Mouse (Mus musculus) intestine, embryonic 15.5 days (tissue): Measurements from ENCODE around the gene Itsn1. TPM values are rescaled to one million over a fixed set of nuclear protein-coding genes. Genes with fewer than 3 reads are reported as not detected.
A peak's percentile ranks its signal among the peaks of the same experiment; 100 is the strongest.

Source experiments
- ATAC-seq: fragments of 200-750 bp; cut with Nextera tagmentation; 2 replicates; pipeline ENCODE4 v1.8.0; 2017; ENCODE audit warnings: moderate TSS enrichment, moderate library complexity
- H3K27ac ChIP-seq: fragments of 300-500 bp; sonication (generic); 2 replicates; pipeline ENCODE4 v1.5.1; 2015; ENCODE audit warnings: mild to moderate bottlenecking, inconsistent platforms
- H3K27me3 ChIP-seq: fragments of 300-500 bp; sonication (generic); replicated peaks from 2 replicates; pipeline ENCODE4 v1.6.1; 2015; ENCODE audit warnings: inconsistent platforms
- H3K36me3 ChIP-seq: fragments of 300-500 bp; sonication (generic); 2 replicates; pipeline ENCODE4 v1.6.1; 2015; ENCODE audit warnings: inconsistent platforms
- H3K4me1 ChIP-seq: fragments of 300-500 bp; sonication (generic); replicated peaks from 2 replicates; pipeline ENCODE4 v1.6.1; 2015; ENCODE audit warnings: inconsistent platforms
- H3K4me2 ChIP-seq: fragments of 300-500 bp; sonication (generic); replicated peaks from 2 replicates; pipeline ENCODE4 v1.6.1; 2015; ENCODE audit warnings: mild to moderate bottlenecking, inconsistent platforms
- H3K4me3 ChIP-seq: fragments of 300-500 bp; sonication (generic); replicated peaks from 2 replicates; pipeline ENCODE4 v1.5.1; 2015; ENCODE audit warnings: inconsistent platforms
- H3K9ac ChIP-seq: fragments of 300-500 bp; sonication (generic); 2 replicates; pipeline ENCODE4 v1.6.1; 2015; ENCODE audit warnings: inconsistent platforms
- H3K9me3 ChIP-seq: fragments of 300-500 bp; sonication (generic); 2 replicates; pipeline ENCODE4 v1.6.1; 2016; ENCODE audit warnings: inconsistent platforms
- WGBS: fragments of 180-500 bp; shearing (Covaris S2); methylation state at CpG from one replicate; pipeline ENCODE4 v1.1.7; 2015; 5-methylcytosine and 5-hydroxymethylcytosine counted together
- polyA plus RNA-seq: library from polyadenylated mRNA; unstranded; fragments of >200 nt; fragmentation: Nextera tagmentation; extraction: Ambion mirVana; gene quantifications from 2 replicates; pipeline ENCODE4 v1.2.1, GENCODE M21; 2015

Gene Itsn1
- polyA plus RNA-seq, 1 experiment from 2014 or later: 16.4 TPM

GRCm38 (mm10) chr16:91827456-91827855 lies 98.4 kb downstream of the Itsn1 start:
- H3K4me3 ChIP-seq: no peak overlapping the region
- WGBS: 41% methylated on average over 5 of the region's 5 CpGs
- ATAC-seq: peak; percentile 71

GRCm38 (mm10) chr16:91828160-91828559 lies 99.1 kb downstream of the Itsn1 start:
- no peaks in the 10 kb centered on the region for H3K27me3 ChIP-seq

More at GRCm38 (mm10) chr16:91827456-91827855, 98.4 kb downstream of the Itsn1 start:
- Histone ChIP-seq H3K9me3 (no peaks in the 10 kb centered on the region), H3K36me3 (no peaks in the 10 kb centered on the region), H3K9ac (no peak overlapping the region), H3K4me1 (0 out of 2 replicates have a peak, but pooled peaks cover 14% of the 10 kb centered on the region), H3K27ac (no peak overlapping the region), H3K4me2 (no peak overlapping the region), H3K27me3 (no peaks in the 10 kb centered on the region)

GRCm38 (mm10) chr16:91828603-91829002 lies 99.5 kb downstream of the Itsn1 start:
- Histone ChIP-seq H3K4me3 (no peak overlapping the region), H3K27me3 (no peaks in the 10 kb centered on the region)
- no peak for ATAC-seq

More at GRCm38 (mm10) chr16:91828160-91828559, 99.1 kb downstream of the Itsn1 start:
- no peak overlapping the region for H3K27ac ChIP-seq
- no peak overlapping the region for H3K4me2 ChIP-seq
- H3K36me3 ChIP-seq: no peaks in the 10 kb centered on the region
- H3K4me3 ChIP-seq: no peak overlapping the region
- 66% methylated on average over 7 of the region's 7 CpGs for WGBS
- no peaks in the 10 kb centered on the region for H3K9me3 ChIP-seq
- no peak; the same call in 1 of the 2 replicates for ATAC-seq
- 0 out of 2 replicates have a peak, but pooled peaks cover 14% of the 10 kb centered on the region for H3K4me1 ChIP-seq
- no peak overlapping the region for H3K9ac ChIP-seq

DNA sequence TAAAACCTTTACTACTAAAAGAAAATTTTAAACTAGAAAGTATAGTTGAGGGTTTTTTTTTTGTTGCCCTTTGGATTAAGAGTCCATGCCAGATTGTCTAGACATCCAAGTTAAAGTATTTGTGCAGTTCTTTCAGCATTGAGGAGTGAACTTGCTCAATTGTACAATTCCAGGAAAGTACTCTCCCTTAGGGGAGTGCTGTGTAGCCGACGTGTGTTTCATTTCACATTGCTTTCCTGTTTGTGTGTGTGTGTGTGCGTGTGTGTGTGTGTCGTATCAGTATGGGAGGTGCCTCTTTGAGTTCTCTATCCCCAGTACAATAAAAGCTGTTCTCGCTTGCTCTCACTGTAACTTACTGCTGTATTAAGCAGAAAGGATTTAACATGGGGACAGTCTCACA lies 100.0 kb downstream of the Itsn1 start:
- Histone ChIP-seq H3K9ac (no peak overlapping the region), H3K4me2 (no peak overlapping the region), H3K27me3 (no peaks in the 10 kb centered on the region), H3K4me1 (0 out of 2 replicates have a peak, but pooled peaks cover 16% of the 10 kb centered on the region), H3K4me3 (no peak overlapping the region), H3K36me3 (no peaks in the 10 kb centered on the region), H3K9me3 (no peaks in the 10 kb centered on the region), H3K27ac (no peak overlapping the region)
- 89% methylated on average over 5 of the region's 5 CpGs for WGBS
- no peak for ATAC-seq

More at GRCm38 (mm10) chr16:91828603-91829002, 99.5 kb downstream of the Itsn1 start:
- no peak overlapping the region for H3K9ac ChIP-seq
- H3K4me1 ChIP-seq: 0 out of 2 replicates have a peak, but pooled peaks cover 14% of the 10 kb centered on the region
- WGBS: 69% methylated on average over 5 of the region's 5 CpGs
- H3K4me2 ChIP-seq: no peak overlapping the region
- no peaks in the 10 kb centered on the region for H3K36me3 ChIP-seq
- no peaks in the 10 kb centered on the region for H3K9me3 ChIP-seq
- H3K27ac ChIP-seq: no peak overlapping the region

DNA sequence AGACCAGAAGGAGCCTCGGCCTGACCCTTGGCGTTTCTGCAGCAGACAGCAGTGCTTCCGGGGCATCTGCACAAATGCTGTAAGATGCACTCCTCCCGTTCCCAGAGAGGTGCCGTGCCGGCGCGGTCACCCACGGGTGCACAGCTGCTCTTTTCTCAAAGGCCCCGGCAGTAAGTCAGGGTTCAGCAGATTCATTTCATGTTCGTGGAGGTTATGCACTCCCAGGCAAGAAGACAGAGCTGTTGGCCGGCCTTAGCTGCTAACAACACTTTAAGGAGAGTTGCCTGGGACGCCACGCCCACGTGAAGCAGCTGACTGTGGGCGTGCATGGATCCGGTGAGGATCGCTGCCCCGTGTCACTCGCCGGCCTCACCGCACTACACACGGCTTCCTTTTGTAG lies 101.2 kb downstream of the Itsn1 start:
- no peaks in the 10 kb centered on the region for H3K27me3 ChIP-seq
- H3K4me1 ChIP-seq: 0 out of 2 replicates have a peak, but pooled peaks cover 16% of the 10 kb centered on the region
- H3K4me2 ChIP-seq: no peak overlapping the region
- 85% methylated on average over 23 of the region's 23 CpGs for WGBS
- H3K9me3 ChIP-seq: no peaks in the 10 kb centered on the region
- H3K27ac ChIP-seq: no peak overlapping the region
- no peak overlapping the region for H3K4me3 ChIP-seq
- no peaks in the 10 kb centered on the region for H3K36me3 ChIP-seq
- H3K9ac ChIP-seq: no peak overlapping the region
- ATAC-seq: no peak

GRCm38 (mm10) chr16:91833121-91833520 lies 104.0 kb downstream of the Itsn1 start:
- H3K9ac ChIP-seq: no peak overlapping the region
- no peak overlapping the region for H3K27ac ChIP-seq
- WGBS: 88% methylated on average over 5 of the region's 5 CpGs
- ATAC-seq: no peak
- H3K4me2 ChIP-seq: no peak overlapping the region
- H3K9me3 ChIP-seq: no peaks in the 10 kb centered on the region
- H3K36me3 ChIP-seq: no peaks in the 10 kb centered on the region
- peaks cover 15% of the 10 kb centered on the region; the same call in 1 of the 2 replicates for H3K4me1 ChIP-seq
- H3K4me3 ChIP-seq: no peak overlapping the region
- no peaks in the 10 kb centered on the region for H3K27me3 ChIP-seq

DNA sequence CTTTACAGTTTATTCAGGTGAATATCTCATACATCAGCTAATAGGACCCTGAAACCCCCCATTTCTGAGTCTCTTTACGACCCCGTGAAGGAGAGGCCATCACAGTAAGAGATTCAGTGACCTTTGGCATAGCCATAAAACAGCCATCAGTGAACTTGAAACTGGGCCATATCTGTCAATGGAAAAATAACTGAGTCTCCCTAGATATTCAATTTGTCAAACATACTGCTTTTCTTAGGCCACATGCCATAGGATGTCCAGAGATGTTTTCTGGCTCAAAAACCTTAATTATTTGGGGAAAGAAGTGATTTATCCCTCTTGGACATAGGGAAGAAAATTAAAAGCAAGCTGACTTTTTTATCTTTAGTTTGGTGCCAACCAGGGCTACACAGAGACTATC lies 104.5 kb downstream of the Itsn1 start:
- H3K27ac ChIP-seq: no peak overlapping the region
- H3K36me3 ChIP-seq: no peaks in the 10 kb centered on the region
- no peak overlapping the region for H3K4me2 ChIP-seq
- no peak for ATAC-seq
- 53% methylated on average over 2 of the region's 2 CpGs for WGBS
- H3K4me1 ChIP-seq: peaks cover 10% of the 10 kb centered on the region; the same call in 1 of the 2 replicates
- H3K27me3 ChIP-seq: no peaks in the 10 kb centered on the region
- H3K9me3 ChIP-seq: no peaks in the 10 kb centered on the region
- H3K9ac ChIP-seq: no peak overlapping the region
- H3K4me3 ChIP-seq: no peak overlapping the region

DNA sequence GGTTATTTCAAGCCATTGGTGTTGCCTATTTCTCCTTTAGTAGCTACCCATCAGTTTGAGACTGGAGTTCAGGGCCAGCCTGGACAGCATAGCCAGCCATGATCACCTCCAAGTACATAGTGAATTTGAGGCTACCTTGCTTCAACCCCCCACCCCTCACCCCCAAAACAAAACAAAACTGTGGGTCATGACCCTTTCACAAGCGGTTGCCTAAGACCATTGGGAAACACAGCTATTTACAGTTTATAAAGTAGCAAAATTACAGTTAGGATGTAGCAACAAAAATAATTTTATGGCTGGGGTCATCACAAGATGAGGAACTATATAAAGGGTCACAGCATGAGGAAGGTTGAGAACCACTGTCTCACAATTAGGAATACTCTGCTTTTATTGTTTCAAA lies 104.9 kb downstream of the Itsn1 start:
- Histone ChIP-seq H3K36me3 (no peaks in the 10 kb centered on the region), H3K9me3 (no peaks in the 10 kb centered on the region), H3K27me3 (no peaks in the 10 kb centered on the region), H3K4me1 (peaks cover 9% of the 10 kb centered on the region; the same call in 1 of the 2 replicates), H3K4me2 (no peak overlapping the region), H3K27ac (no peak overlapping the region), H3K9ac (no peak overlapping the region), H3K4me3 (no peak overlapping the region)
- ATAC-seq: no peak
- 76% methylated on average over 1 of the region's 1 CpGs for WGBS

GRCm38 (mm10) chr16:91835790-91836189 lies 106.7 kb downstream of the Itsn1 start:
- Histone ChIP-seq H3K4me1 (peaks cover 9% of the 10 kb centered on the region; the same call in 1 of the 2 replicates), H3K27me3 (no peaks in the 10 kb centered on the region), H3K9ac (no peak overlapping the region), H3K4me3 (no peak overlapping the region), H3K4me2 (no peak overlapping the region), H3K27ac (no peak overlapping the region), H3K9me3 (no peaks in the 10 kb centered on the region), H3K36me3 (no peaks in the 10 kb centered on the region)
- peak; percentile 71 for ATAC-seq
- 92% methylated on average over 6 of the region's 6 CpGs for WGBS

DNA sequence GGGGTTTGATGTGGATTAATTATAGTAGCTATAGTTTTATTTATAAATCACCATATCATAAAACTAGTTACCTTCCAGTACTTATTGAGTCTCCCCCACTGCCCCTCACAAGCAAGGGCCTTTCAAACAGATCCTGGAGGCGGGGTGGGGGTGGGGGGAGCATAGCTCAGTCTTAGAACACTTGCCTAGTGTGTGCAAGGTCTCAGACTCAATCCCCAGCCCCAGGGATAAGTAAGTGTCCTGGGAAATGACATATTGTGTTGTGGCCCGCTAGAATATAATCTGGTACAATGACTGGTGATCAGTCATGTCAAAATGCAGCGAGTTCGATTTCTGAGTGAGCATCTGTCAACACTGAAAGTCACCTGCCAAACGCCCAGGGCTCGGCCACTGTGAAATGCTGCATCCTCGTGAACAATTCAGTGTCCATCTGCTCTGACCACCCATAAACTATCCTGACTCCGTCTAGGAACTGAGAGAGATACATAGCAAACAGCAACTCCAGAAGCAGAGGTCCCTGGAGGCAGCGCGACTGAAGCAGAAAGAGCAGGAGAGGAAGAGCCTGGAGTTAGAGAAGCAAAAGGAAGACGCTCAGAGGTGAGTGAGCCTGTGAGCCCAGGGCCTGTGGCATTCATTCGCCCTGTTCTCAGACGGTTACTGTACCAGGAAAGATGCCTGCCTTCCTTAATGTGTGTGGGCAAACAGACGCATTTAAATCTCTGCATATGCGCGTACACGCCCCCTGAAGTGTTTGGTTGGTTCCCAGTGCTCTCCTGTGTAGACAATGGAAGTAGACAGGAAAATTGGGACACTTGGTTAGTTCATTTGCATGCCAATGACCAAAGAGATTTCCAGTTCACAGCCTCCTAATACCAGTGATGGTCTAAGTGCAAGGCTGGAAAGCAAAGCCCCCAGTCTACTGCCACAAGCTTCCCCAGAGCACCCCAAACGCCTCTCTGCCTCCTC lies 107.8 kb downstream of the Itsn1 start:
- no peaks in the 10 kb centered on the region for H3K27me3 ChIP-seq
- no peak overlapping the region for H3K4me3 ChIP-seq
- 84% methylated on average over 18 of the region's 18 CpGs for WGBS
- no peak for ATAC-seq
- no peaks in the 10 kb centered on the region for H3K9me3 ChIP-seq
- H3K36me3 ChIP-seq: no peaks in the 10 kb centered on the region
- H3K4me1 ChIP-seq: peaks cover 9% of the 10 kb centered on the region; the same call in 1 of the 2 replicates
- H3K4me2 ChIP-seq: no peak overlapping the region
- H3K27ac ChIP-seq: no peak overlapping the region; the same call in 1 of the 2 replicates
- no peak overlapping the region for H3K9ac ChIP-seq

GRCm38 (mm10) chr16:91837558-91838041 lies 108.5 kb downstream of the Itsn1 start:
- Histone ChIP-seq H3K4me2 (no peak overlapping the region), H3K27me3 (no peaks in the 10 kb centered on the region), H3K9me3 (no peaks in the 10 kb centered on the region), H3K27ac (no peak overlapping the region), H3K4me1 (peaks cover 9% of the 10 kb centered on the region; the same call in 1 of the 2 replicates), H3K4me3 (no peak overlapping the region), H3K9ac (no peak overlapping the region), H3K36me3 (no peaks in the 10 kb centered on the region)
- 92% methylated on average over 4 of the region's 4 CpGs for WGBS
- ATAC-seq: no peak

DNA sequence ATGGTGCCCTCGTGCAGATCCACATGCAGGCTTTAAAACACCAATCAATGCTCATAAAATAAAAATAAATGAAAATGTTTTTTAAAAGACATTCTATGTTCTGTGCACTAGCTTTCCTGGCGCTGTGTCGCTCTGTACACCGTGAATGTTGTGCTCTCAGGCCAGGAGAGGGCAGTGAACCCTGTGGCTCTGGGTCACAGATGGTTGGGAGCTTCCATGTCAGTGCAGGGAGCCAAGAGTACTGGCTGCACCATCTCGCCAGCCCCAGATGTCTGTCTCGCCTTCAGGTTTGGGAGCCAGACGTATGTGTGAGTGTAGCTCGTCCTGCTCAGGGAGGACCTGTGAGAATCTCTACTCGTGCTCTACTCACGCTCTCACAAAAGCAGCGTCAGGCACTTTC lies 109.7 kb downstream of the Itsn1 start:
- Histone ChIP-seq H3K27ac (no peak overlapping the region), H3K4me1 (peaks cover 9% of the 10 kb centered on the region; the same call in 1 of the 2 replicates), H3K4me3 (no peak overlapping the region), H3K9me3 (no peaks in the 10 kb centered on the region), H3K9ac (no peak overlapping the region), H3K27me3 (no peaks in the 10 kb centered on the region), H3K4me2 (no peak overlapping the region), H3K36me3 (no peaks in the 10 kb centered on the region; the same call in 1 of the 2 replicates)
- no peak for ATAC-seq
- WGBS: 80% methylated on average over 11 of the region's 11 CpGs
